Mouse (Mus musculus) midbrain, embryonic 11.5 days (tissue): ENCODE measurements around the gene Pclo. TPM values are rescaled to one million over a fixed set of nuclear protein-coding genes. Genes with fewer than 3 reads are reported as not detected.

Source experiments
- ATAC-seq: fragments of 200-750 bp; cut with Nextera tagmentation; 2 replicates; pipeline ENCODE4 v1.8.0; 2017; ENCODE audit warnings: moderate TSS enrichment, moderate library complexity; ENCODE audit not compliant: low FRiP score
- DNase-seq: peaks from one replicate; pipeline ENCODE4 v3.0.0; 2015; ENCODE audit warnings: low spot score; ENCODE audit errors: missing footprints
- H3K27ac ChIP-seq: fragments of 300-500 bp; sonication (generic); 2 replicates; pipeline ENCODE4 v1.5.1; 2014; ENCODE audit warnings: low read depth, low read length
- H3K27me3 ChIP-seq: fragments of 300-500 bp; sonication (generic); 2 replicates; pipeline ENCODE4 v1.6.1; 2014; ENCODE audit warnings: mild to moderate bottlenecking, low read length, moderate library complexity, mixed read lengths; ENCODE audit not compliant: control insufficient read depth, insufficient read depth
- H3K36me3 ChIP-seq: fragments of 300-500 bp; sonication (generic); 2 replicates; pipeline ENCODE4 v1.6.1; 2014; ENCODE audit warnings: mild to moderate bottlenecking, low read length, moderate library complexity, mixed read lengths; ENCODE audit not compliant: control insufficient read depth, insufficient read depth
- H3K4me1 ChIP-seq: fragments of 300-500 bp; sonication (generic); 2 replicates; pipeline ENCODE4 v1.6.1; 2014; ENCODE audit warnings: low read length; ENCODE audit not compliant: control insufficient read depth, insufficient read depth
- H3K4me2 ChIP-seq: fragments of 300-500 bp; sonication (generic); 2 replicates; pipeline ENCODE4 v1.6.1; 2014; ENCODE audit warnings: mild to moderate bottlenecking, moderate library complexity
- H3K4me3 ChIP-seq: fragments of 300-500 bp; sonication (generic); 2 replicates; pipeline ENCODE4 v1.5.1; 2014; ENCODE audit warnings: low read depth, low read length
- H3K9ac ChIP-seq: fragments of 300-500 bp; sonication (generic); 2 replicates; pipeline ENCODE4 v1.6.1; 2014; ENCODE audit warnings: low read length
- H3K9me3 ChIP-seq: fragments of 300-500 bp; sonication (generic); 2 replicates; pipeline ENCODE4 v1.6.1; 2016; ENCODE audit warnings: low read length; ENCODE audit not compliant: control insufficient read depth
- WGBS: fragments of 180-500 bp; shearing (Covaris S2); extraction: QIAGEN DNeasy Blood & Tissue Kit; methylation state at CpG from one replicate; pipeline ENCODE4 v1.1.7; 2014; 5-methylcytosine and 5-hydroxymethylcytosine counted together
- polyA plus RNA-seq: library from polyadenylated mRNA; unstranded; fragments of >200 nt; fragmentation: Nextera tagmentation; extraction: Ambion mirVana; gene quantifications from 2 replicates; pipeline ENCODE4 v1.2.1, GENCODE M21; 2014

Gene Pclo
- polyA plus RNA-seq, 1 experiment from 2014 or later: 2.0 TPM

DNA sequence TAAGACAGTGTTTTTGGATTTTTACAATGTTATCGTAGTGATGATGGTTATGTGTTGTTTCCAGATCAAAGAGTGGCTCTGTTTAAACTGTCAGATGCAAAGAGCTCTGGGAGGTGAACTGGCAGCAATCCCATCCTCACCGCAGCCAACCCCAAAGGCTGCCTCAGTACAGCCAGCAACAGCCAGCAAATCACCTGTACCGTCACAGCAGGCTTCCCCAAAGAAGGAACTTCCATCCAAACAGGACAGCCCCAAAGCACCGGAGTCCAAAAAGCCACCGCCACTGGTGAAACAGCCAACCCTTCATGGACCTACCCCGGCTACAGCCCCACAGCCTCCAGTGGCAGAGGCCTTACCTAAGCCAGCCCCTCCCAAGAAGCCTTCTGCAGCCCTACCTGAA is 24.6 kb downstream of the Pclo start:
- no peak for ATAC-seq
- H3K9ac ChIP-seq: no peak overlapping the region
- H3K27me3 ChIP-seq: no peaks in the 10 kb centered on the region
- H3K9me3 ChIP-seq: no peaks in the 10 kb centered on the region
- WGBS: 86% methylated on average over 6 of the region's 6 CpGs
- no peaks in the 10 kb centered on the region for H3K4me1 ChIP-seq
- no peak overlapping the region for H3K27ac ChIP-seq
- no peak for DNase-seq
- H3K36me3 ChIP-seq: no peaks in the 10 kb centered on the region
- no peak overlapping the region for H3K4me3 ChIP-seq
- H3K4me2 ChIP-seq: no peak overlapping the region

DNA sequence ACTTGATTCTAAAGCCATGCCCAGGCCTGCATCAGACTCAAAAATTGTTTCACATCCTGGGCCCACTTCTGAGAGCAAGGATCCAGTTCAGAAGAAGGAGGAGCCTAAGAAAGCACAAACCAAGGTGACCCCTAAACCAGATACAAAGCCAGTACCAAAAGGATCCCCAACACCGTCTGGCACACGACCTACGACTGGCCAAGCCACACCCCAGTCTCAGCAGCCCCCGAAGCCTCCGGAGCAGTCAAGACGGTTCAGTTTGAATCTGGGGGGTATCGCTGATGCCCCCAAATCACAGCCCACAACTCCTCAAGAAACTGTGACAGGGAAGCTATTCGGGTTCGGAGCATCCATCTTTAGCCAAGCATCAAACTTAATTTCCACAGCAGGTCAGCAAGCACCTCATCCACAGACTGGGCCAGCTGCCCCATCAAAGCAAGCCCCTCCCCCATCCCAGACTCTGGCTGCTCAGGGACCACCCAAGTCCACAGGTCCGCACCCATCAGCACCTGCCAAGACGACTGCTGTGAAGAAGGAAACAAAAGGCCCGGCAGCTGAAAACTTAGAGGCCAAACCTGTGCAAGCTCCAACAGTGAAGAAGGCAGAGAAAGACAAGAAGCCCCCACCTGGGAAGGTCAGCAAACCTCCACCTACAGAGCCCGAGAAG is 25.4 kb downstream of the Pclo start:
- H3K9me3 ChIP-seq: no peaks in the 10 kb centered on the region
- 80% methylated on average over 13 of the region's 13 CpGs for WGBS
- no peak overlapping the region for H3K4me3 ChIP-seq
- peak; percentile 42; the same call in 1 of the 2 replicates for ATAC-seq
- H3K27me3 ChIP-seq: no peaks in the 10 kb centered on the region
- H3K27ac ChIP-seq: no peak overlapping the region
- no peaks in the 10 kb centered on the region for H3K4me1 ChIP-seq
- no peak overlapping the region for H3K9ac ChIP-seq
- no peak overlapping the region for H3K4me2 ChIP-seq
- DNase-seq: no peak
- H3K36me3 ChIP-seq: no peaks in the 10 kb centered on the region

DNA sequence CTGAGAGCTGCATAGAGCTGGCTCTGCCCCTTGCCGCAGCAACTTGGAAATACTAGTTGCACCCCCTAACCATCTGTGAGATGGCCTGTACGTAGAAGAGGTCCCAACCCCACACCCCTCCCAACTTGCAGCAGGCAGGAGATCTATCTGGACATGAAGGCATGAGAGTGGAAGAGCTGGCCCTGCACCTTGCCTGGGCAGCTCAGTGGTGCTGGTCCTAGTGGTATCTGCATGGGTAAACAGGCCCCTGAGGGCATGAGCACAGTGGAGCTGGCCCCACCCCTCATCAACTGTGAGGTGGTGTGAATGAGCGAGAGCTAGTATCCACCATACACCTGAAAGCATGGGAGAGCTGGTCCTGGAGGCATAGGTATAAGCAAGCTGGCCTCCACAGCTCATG is 60.9 kb downstream of the Pclo start:
- 87% methylated on average over 3 of the region's 3 CpGs for WGBS
- Histone ChIP-seq H3K27ac (no peak overlapping the region), H3K9me3 (no peaks in the 10 kb centered on the region), H3K36me3 (no peaks in the 10 kb centered on the region), H3K9ac (no peak overlapping the region), H3K4me3 (no peak overlapping the region), H3K4me2 (no peak overlapping the region), H3K4me1 (no peaks in the 10 kb centered on the region), H3K27me3 (no peaks in the 10 kb centered on the region)
- ATAC-seq (0 out of 2 replicates have a peak, but pooled peaks have one; percentile 30), DNase-seq (no peak)

DNA sequence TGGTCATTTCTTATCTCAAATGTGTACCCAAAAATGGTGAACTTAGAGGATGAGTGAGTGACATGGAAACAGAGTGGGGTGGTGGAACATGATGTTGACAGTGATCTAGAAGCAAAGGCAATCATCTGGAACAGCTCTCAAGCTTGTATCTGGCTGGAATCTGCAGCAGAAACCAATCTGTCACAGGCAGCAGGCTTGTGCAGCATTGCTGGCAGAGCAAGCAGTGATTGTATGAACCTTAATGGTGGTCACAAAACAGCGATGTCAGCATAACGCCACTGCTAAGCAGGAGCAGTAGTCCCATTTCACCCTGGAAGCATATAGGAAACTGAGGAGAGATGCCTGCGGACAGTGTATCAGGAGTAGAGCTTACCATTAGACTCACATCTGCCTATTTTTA is 76.8 kb downstream of the Pclo start:
- ATAC-seq (no peak), DNase-seq (no peak)
- Histone ChIP-seq H3K4me3 (no peak overlapping the region), H3K27me3 (no peaks in the 10 kb centered on the region), H3K9ac (no peak overlapping the region), H3K36me3 (no peaks in the 10 kb centered on the region), H3K27ac (no peak overlapping the region), H3K4me1 (peaks cover 4% of the 10 kb centered on the region; the same call in 1 of the 2 replicates), H3K9me3 (no peaks in the 10 kb centered on the region), H3K4me2 (no peak overlapping the region)
- WGBS: 74% methylated on average over 3 of the region's 3 CpGs

DNA sequence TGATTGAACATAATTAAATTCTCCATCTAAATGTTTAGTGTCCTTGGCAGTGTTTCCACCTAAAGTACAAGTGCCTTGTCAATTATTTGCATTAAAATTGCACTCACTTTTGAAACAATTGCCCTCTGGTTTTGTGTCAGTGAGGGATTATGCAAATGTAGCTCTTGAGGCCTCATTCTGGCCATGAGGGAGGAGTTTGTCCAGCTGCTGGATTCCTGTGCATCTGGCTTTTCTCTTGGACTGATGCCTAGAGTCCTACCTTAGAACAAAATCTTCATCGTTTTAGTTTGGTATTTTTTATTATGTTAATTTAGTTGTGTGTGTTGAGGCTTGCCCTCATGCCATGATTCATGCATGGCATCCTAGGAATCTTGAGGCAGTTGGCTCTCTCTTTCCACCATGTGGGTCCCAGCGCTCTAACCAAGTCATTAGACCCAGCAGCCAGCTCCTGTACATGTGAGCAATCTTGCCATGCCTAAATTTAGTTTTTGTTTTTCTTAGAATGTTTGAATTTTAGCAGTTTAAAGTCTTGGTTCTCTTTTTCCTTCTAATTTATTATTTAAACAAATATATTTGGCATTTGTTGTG is 80.8 kb downstream of the Pclo start:
- ATAC-seq (peak; percentile 63), DNase-seq (no peak)
- H3K4me1 ChIP-seq: peaks cover 4% of the 10 kb centered on the region; the same call in 1 of the 2 replicates
- H3K27me3 ChIP-seq: no peaks in the 10 kb centered on the region
- no peak overlapping the region for H3K4me3 ChIP-seq
- no peak overlapping the region for H3K9ac ChIP-seq
- WGBS: 64% methylated on average over 2 of the region's 2 CpGs
- no peaks in the 10 kb centered on the region for H3K9me3 ChIP-seq
- no peak overlapping the region for H3K4me2 ChIP-seq
- H3K27ac ChIP-seq: no peak overlapping the region
- no peaks in the 10 kb centered on the region for H3K36me3 ChIP-seq

DNA sequence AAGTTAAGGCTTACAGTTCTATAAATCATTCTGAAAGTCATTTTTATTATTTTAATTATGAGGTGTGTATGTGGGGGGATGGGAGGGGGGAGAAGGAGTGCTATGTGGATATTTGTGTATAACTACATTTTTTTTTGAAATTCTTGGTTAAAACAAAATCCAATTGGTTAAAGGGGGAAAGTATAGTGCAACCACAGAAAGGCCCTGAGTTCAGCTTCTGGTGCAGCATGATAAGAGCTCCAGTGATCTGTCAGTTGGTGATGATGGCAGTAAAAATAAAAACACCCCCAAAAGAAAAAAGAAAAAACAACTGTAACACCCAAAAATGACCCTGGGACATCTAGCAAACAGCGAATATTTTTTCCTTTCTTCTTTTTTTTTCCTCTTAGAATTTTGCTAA is 93.6 kb downstream of the Pclo start:
- Histone ChIP-seq H3K9me3 (no peaks in the 10 kb centered on the region), H3K4me2 (no peak overlapping the region), H3K4me3 (no peak overlapping the region), H3K27ac (no peak overlapping the region), H3K4me1 (no peaks in the 10 kb centered on the region), H3K27me3 (no peaks in the 10 kb centered on the region), H3K36me3 (no peaks in the 10 kb centered on the region), H3K9ac (no peak overlapping the region)
- DNase-seq (no peak), ATAC-seq (no peak)
- WGBS: 75% methylated on average over 1 of the region's 1 CpGs

DNA sequence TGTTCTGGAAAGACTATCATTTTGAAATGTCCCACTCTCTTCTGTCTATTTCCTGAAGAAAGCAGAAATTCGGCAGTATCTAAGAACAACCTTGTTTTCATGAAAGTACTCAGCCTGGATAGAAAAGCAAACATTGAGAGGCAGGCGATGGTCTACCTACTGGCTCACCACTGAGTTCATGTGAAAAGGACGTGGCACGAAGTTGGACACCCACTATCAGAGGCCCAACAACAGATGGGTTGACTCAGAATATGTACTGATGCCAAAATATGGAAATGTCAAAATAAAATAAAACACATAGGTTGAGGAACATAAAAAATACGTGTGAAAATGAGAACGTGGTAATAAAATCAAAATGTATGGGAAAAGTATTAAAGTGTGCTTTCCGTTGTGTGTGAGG is 106.4 kb downstream of the Pclo start:
- H3K4me2 ChIP-seq: no peak overlapping the region
- H3K4me1 ChIP-seq: no peaks in the 10 kb centered on the region
- no peaks in the 10 kb centered on the region for H3K36me3 ChIP-seq
- ATAC-seq (no peak), DNase-seq (no peak)
- H3K27ac ChIP-seq: no peak overlapping the region
- no peaks in the 10 kb centered on the region for H3K9me3 ChIP-seq
- H3K27me3 ChIP-seq: no peaks in the 10 kb centered on the region
- no peak overlapping the region for H3K4me3 ChIP-seq
- 88% methylated on average over 7 of the region's 7 CpGs for WGBS
- no peak overlapping the region for H3K9ac ChIP-seq

DNA sequence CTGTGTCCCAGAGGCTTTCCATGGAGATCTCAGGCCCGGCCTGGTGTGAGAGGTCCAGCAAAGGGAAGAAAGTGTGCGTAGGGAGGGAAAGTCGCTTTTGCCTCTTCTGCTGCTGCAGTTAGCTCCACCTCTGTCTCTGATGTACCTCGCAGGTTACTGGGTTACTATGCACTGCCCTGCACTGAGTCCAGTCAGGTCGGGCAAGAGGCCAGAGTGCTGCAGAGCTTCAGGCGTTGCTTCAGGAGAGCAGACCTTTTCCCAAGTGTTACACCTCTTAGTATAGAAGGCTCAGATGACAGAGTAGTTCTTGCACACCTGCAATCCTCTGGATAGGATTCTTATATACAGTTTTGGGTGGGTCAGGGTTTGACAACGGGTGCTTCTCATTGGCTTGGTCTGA is 108.6 kb downstream of the Pclo start:
- WGBS: 78% methylated on average over 7 of the region's 7 CpGs
- H3K27ac ChIP-seq: no peak overlapping the region
- no peak overlapping the region for H3K4me2 ChIP-seq
- no peaks in the 10 kb centered on the region for H3K9me3 ChIP-seq
- H3K27me3 ChIP-seq: no peaks in the 10 kb centered on the region
- H3K4me3 ChIP-seq: no peak overlapping the region
- H3K4me1 ChIP-seq: no peaks in the 10 kb centered on the region
- no peaks in the 10 kb centered on the region for H3K36me3 ChIP-seq
- ATAC-seq: no peak
- H3K9ac ChIP-seq: no peak overlapping the region
- no peak for DNase-seq

DNA sequence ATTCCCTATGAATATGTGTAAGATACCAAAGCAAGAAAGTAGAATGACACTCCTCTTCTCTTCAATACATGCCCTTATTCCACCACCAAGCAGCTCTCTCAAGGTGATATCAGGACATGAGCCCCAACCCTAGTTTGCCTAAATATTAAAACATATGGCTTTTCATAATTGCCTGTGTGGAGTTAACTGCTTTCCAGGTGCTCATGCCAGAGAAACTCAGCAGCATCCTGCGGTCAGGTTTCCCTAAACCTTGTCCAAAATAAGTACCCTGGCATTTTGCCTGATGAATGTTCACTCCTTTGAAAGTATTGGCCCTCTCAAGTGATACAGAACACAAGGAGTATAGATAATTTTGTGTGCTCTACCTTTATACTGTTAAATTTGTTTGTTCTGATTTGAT is 126.5 kb downstream of the Pclo start:
- Histone ChIP-seq H3K9ac (no peak overlapping the region), H3K4me3 (no peak overlapping the region), H3K4me2 (no peak overlapping the region), H3K36me3 (no peaks in the 10 kb centered on the region), H3K4me1 (no peaks in the 10 kb centered on the region), H3K27me3 (no peaks in the 10 kb centered on the region), H3K27ac (no peak overlapping the region), H3K9me3 (no peaks in the 10 kb centered on the region)
- 81% methylated on average over 1 of the region's 1 CpGs for WGBS
- DNase-seq: no peak
- ATAC-seq: no peak
